Mouse (Mus musculus) bone marrow, adult 2 months (tissue): ENCODE measurements around the gene Sohlh2.

Experiments
- CTCF ChIP-seq: fragments of 200-500 bp; IDR thresholded peaks from 2 replicates; pipeline ENCODE4 v1.5.1; 2011; ENCODE audit warnings: low read length, control low read depth; ENCODE audit not compliant: control insufficient read depth, insufficient read depth
- POLR2A ChIP-seq: fragments of 200-500 bp; IDR thresholded peaks from 2 replicates; pipeline ENCODE4 v1.6.1; 2011; ENCODE audit warnings: low read depth, mild to moderate bottlenecking, control low read depth, low read length, borderline replicate concordance; ENCODE audit not compliant: control insufficient read depth

DNA sequence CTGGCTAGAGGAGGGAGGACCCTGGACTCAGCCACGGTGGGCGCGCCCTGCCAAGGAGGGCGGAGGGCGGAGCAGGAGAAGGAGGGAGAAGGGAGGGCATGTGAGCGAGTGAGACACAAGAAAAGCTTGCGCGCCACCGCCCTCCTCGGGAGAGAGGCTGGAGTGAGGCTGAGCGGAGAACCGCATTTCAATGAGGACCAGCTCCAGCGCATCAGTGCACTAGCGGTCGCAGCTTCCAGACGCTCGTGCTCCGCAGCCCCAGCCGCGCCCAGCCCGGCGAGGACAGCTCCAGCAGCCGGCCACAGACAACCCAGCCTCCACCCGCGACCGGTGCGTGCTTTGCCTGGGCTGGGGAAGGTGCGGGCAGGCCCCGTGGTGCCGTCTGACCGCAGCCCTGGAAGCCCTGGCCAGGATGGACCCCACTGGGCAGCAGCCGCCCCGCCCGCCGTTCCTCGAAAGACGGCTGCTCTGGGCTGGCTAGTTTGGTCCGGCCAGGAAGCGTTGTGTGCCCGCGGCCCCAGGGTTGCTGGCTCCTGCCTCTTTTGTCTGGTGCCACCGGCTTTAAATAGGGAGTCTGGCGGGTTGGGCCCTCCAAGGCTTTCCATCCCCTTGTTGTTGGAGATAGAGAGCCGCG, 60.7 kb downstream of the Sohlh2 start:
- TF ChIP-seq CTCF (no peak), POLR2A (no peak)
